Mouse (Mus musculus): ENCODE results near the gene Hspa1b. TPM values are rescaled to one million over a fixed set of nuclear protein-coding genes. Genes with fewer than 3 reads are reported as not detected.

The Hspa1b gene
- polyA plus RNA-seq, 1 experiment from 2014 or later = 0.53 TPM

- Histone ChIP-seq H3K27ac (peak overlapping the region; percentile 45; the same call in 1 of the 2 replicates), H3K4me2 (peak overlapping the region; percentile 29; the same call in 1 of the 2 replicates), H3K4me3 (replicated peaks) (no peak overlapping the region), H3K36me3 (peaks cover 18% of the 10 kb centered on the region), H3K27me3 (no peaks in the 10 kb centered on the region), H3K9ac (no peak overlapping the region), H3K4me1 (peaks cover 30% of the 10 kb centered on the region), H3K9me3 (replicated peaks) (no peaks in the 10 kb centered on the region)
- 48% methylated on average over 8 of the region's 8 CpGs for WGBS
- no peak for ATAC-seq (replicated peaks; ENCODE audit: low FRiP score)
Observed at GRCm38 (mm10) chr17:34934830-34935229, 24.2 kb downstream of the Hspa1b start.

GRCm38 (mm10) chr17:34934031-34934430, 25.0 kb downstream of the Hspa1b start:
- no peak overlapping the region; the same call in 1 of the 2 replicates for H3K9ac ChIP-seq
- peak overlapping the region; percentile 45; the same call in 1 of the 2 replicates for H3K27ac ChIP-seq
- H3K9me3 ChIP-seq (replicated peaks) = no peaks in the 10 kb centered on the region
- H3K4me3 ChIP-seq (replicated peaks) = peak overlapping the region; percentile 2; the same call in 1 of the 2 replicates
- no peaks in the 10 kb centered on the region for H3K27me3 ChIP-seq
- peaks cover 18% of the 10 kb centered on the region for H3K36me3 ChIP-seq
- 58% methylated on average over 24 of the region's 24 CpGs for WGBS
- ATAC-seq (replicated peaks; ENCODE audit: low FRiP score) = no peak
- peak overlapping the region; percentile 29 for H3K4me2 ChIP-seq
- peaks cover 30% of the 10 kb centered on the region for H3K4me1 ChIP-seq

GRCm38 (mm10) chr17:34932287-34932686, 26.8 kb downstream of the Hspa1b start:
- no peak for ATAC-seq (replicated peaks; ENCODE audit: low FRiP score)
- Histone ChIP-seq H3K4me2 (peak overlapping the region; percentile 94), H3K9me3 (replicated peaks) (no peaks in the 10 kb centered on the region), H3K27ac (no peak overlapping the region), H3K9ac (peak overlapping the region; percentile 72), H3K4me3 (replicated peaks) (peak overlapping the region; percentile 73), H3K27me3 (no peaks in the 10 kb centered on the region), H3K36me3 (peaks cover 17% of the 10 kb centered on the region), H3K4me1 (peaks cover 30% of the 10 kb centered on the region)
- WGBS = 91% methylated on average over 8 of the region's 8 CpGs

- ATAC-seq (replicated peaks; ENCODE audit: low FRiP score) = no peak; the same call in 1 of the 2 replicates
- peak overlapping the region; percentile 72 for H3K9ac ChIP-seq
- peak overlapping the region; percentile 73 for H3K4me3 ChIP-seq (replicated peaks)
- peak overlapping the region; percentile 66 for H3K27ac ChIP-seq
- H3K36me3 ChIP-seq = peaks cover 16% of the 10 kb centered on the region
- H3K4me1 ChIP-seq = peaks cover 30% of the 10 kb centered on the region
- WGBS = 15% methylated on average over 14 of the region's 14 CpGs
- no peaks in the 10 kb centered on the region for H3K9me3 ChIP-seq (replicated peaks)
- no peaks in the 10 kb centered on the region for H3K27me3 ChIP-seq
- H3K4me2 ChIP-seq = peak overlapping the region; percentile 94
Observed at GRCm38 (mm10) chr17:34931735-34932098, 27.3 kb downstream of the Hspa1b start.

- no peaks in the 10 kb centered on the region for H3K27me3 ChIP-seq
- peaks cover 16% of the 10 kb centered on the region for H3K36me3 ChIP-seq
- H3K9ac ChIP-seq = peak within 1 kb of the TSS; percentile 72
- H3K4me2 ChIP-seq = peak within 1 kb of the TSS; percentile 94
- H3K4me1 ChIP-seq = peaks cover 30% of the 10 kb centered on the region
- WGBS = under 1% methylated on average over 38 of the region's 38 CpGs
- peak within 1 kb of the TSS; percentile 73 for H3K4me3 ChIP-seq (replicated peaks)
- no peaks in the 10 kb centered on the region for H3K9me3 ChIP-seq (replicated peaks)
- ATAC-seq (replicated peaks; ENCODE audit: low FRiP score) = peak; percentile 98
- H3K27ac ChIP-seq = peak within 1 kb of the TSS; percentile 66
Observed at GRCm38 (mm10) chr17:34931061-34931734, 27.8 kb downstream of the Hspa1b start, which contains the start of gene Neu1. Gene Neu1, plus strand, starts transcription at chr17:34931253.

DNA sequence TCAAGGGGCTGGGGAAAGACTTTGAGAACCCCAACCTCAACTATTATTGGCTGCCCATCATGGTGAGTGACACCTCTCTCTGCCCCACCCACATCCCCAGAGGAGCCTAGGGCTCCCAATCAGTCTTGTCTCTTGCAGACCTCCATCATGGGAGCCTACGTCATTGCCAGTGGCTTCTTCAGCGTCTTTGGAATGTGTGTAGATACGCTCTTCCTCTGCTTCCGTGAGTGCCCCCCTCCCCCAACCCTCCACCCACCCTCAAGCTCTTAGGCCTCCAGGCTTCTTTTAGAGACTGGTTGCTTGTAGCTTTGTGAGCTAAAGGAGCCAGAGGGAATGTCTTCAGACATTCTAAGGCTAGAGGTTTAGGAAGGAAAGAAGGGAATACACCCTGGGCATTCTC, 30.2 kb downstream of the Hspa1b start:
- WGBS = 76% methylated on average over 4 of the region's 4 CpGs
- Histone ChIP-seq H3K27me3 (no peaks in the 10 kb centered on the region), H3K36me3 (peaks cover 2% of the 10 kb centered on the region; the same call in 1 of the 2 replicates), H3K9me3 (replicated peaks) (no peaks in the 10 kb centered on the region), H3K27ac (no peak overlapping the region), H3K9ac (no peak overlapping the region), H3K4me2 (no peak overlapping the region), H3K4me1 (peaks cover 19% of the 10 kb centered on the region), H3K4me3 (replicated peaks) (no peak overlapping the region)
- ATAC-seq (replicated peaks; ENCODE audit: low FRiP score) = no peak

- Histone ChIP-seq H3K36me3 (peaks cover under 1% of the 10 kb centered on the region; the same call in 1 of the 2 replicates), H3K4me2 (no peak overlapping the region), H3K27ac (no peak overlapping the region), H3K4me3 (replicated peaks) (no peak overlapping the region), H3K27me3 (no peaks in the 10 kb centered on the region), H3K4me1 (peaks cover 20% of the 10 kb centered on the region), H3K9ac (no peak overlapping the region), H3K9me3 (replicated peaks) (no peaks in the 10 kb centered on the region)
- WGBS = 90% methylated on average over 18 of the region's 18 CpGs
- ATAC-seq (replicated peaks; ENCODE audit: low FRiP score) = no peak
Observed at GRCm38 (mm10) chr17:34927306-34928019, 31.6 kb downstream of the Hspa1b start.

- ATAC-seq (replicated peaks; ENCODE audit: low FRiP score) = no peak
- no peak overlapping the region for H3K27ac ChIP-seq
- H3K27me3 ChIP-seq = no peaks in the 10 kb centered on the region
- H3K4me2 ChIP-seq = no peak overlapping the region
- H3K9me3 ChIP-seq (replicated peaks) = no peaks in the 10 kb centered on the region
- H3K4me1 ChIP-seq = 0 out of 2 replicates have a peak, but pooled peaks cover 7% of the 10 kb centered on the region
- WGBS = 67% methylated on average over 5 of the region's 5 CpGs
- no peak overlapping the region for H3K4me3 ChIP-seq (replicated peaks)
- H3K36me3 ChIP-seq = no peaks in the 10 kb centered on the region
- no peak overlapping the region for H3K9ac ChIP-seq
Observed at GRCm38 (mm10) chr17:34924258-34924657, 34.8 kb downstream of the Hspa1b start.

DNA sequence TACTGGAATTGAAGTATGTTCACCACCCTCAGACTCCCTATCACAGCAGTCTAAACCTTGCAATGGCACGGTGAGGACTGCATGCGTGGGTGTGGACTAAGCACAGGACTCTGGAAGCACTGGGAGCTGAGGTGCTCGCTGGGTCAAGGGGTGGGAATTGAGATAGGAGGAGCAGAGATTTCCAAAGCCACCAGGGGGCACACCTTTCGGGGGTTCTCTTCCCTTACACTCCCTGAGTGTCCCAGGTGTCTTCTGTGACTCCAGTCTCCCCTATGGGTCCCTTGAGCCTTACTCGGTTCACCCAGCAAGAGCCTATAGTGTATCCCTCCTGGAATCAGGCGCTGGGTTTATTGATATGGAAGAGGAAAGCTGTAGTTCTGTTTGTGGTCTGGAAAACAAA, 36.1 kb downstream of the Hspa1b start:
- H3K4me1 ChIP-seq = 0 out of 2 replicates have a peak, but pooled peaks cover 7% of the 10 kb centered on the region
- no peak overlapping the region for H3K4me3 ChIP-seq (replicated peaks)
- no peak overlapping the region for H3K27ac ChIP-seq
- no peak overlapping the region for H3K4me2 ChIP-seq
- H3K9me3 ChIP-seq (replicated peaks) = no peaks in the 10 kb centered on the region
- no peaks in the 10 kb centered on the region for H3K36me3 ChIP-seq
- no peak overlapping the region for H3K9ac ChIP-seq
- ATAC-seq (replicated peaks; ENCODE audit: low FRiP score) = no peak
- no peaks in the 10 kb centered on the region for H3K27me3 ChIP-seq
- WGBS = 42% methylated on average over 6 of the region's 6 CpGs

DNA sequence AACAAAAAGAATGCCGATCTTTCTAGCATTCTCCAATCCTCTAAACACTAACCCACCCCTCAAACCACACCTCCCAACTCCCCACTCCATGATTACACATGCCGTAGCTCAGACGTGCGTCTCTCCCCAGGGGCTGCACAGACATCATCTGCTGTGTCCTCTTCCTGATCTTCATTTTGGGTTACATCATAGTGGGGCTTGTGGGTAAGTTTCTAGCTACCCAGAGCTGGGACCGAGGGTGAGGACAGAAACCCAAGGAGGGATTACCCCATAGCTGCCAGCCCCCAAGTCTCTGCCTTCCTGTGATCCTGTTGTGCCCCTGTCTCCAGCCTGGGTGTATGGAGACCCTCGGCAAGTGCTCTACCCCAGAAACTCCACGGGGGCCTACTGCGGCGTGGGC, 41.9 kb downstream of the Hspa1b start:
- no peak for ATAC-seq (replicated peaks; ENCODE audit: low FRiP score)
- WGBS = 74% methylated on average over 9 of the region's 9 CpGs
- no peak overlapping the region for H3K4me2 ChIP-seq

DNA sequence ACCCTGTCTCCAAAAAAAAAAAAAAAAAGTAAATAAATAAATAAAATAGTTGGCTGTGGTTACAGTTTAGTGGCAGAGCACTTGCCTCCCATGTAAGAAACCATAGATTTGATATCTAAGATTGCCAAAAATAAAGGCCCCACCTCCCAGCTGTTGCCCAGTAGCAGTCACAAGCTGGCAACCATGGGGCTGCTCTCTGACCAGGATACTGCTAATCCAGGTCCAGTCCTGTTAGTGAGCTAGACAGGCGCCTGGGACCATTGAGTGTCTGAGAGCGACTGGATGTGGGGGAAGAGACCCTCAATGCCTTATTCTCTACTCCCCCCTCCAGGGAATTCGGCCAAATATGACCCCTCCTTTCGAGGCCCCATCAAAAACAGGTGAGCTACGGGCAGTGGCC, 42.7 kb downstream of the Hspa1b start:
- 83% methylated on average over 5 of the region's 5 CpGs for WGBS

More for the DNA sequence above, 41.9 kb downstream of the Hspa1b start:
- H3K27ac ChIP-seq = no peak overlapping the region
- no peak overlapping the region for H3K9ac ChIP-seq
- no peaks in the 10 kb centered on the region for H3K27me3 ChIP-seq
- no peaks in the 10 kb centered on the region for H3K9me3 ChIP-seq (replicated peaks)
- peaks cover 16% of the 10 kb centered on the region for H3K36me3 ChIP-seq
- H3K4me1 ChIP-seq = peaks cover 19% of the 10 kb centered on the region
- no peak overlapping the region for H3K4me3 ChIP-seq (replicated peaks)

DNA sequence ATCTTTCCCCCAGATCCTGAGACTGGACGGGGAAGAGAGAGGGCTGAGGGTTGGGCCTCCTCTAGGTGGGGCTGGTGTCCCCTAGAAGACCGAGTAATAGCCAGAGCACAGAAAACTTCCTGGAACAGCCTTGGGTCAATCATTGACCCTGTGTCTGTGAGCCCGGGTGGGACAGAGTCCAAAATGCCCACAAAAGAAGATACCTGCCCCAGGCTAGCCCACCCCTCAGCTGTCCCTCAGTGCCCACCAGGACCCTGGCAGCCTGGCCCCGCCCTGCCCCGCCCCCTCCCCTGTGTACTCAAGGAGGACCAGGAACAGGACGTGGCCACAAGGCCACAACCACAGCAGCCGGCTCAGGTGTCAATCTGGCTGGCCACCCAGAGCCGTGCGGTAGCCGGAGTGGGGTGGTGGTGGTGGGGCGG, 43.6 kb downstream of the Hspa1b start:
- peak overlapping the region; percentile 81 for H3K27ac ChIP-seq
- peak overlapping the region; percentile 46 for H3K4me2 ChIP-seq
- no peaks in the 10 kb centered on the region for H3K27me3 ChIP-seq
- no peaks in the 10 kb centered on the region for H3K9me3 ChIP-seq (replicated peaks)
- peak overlapping the region; percentile 17 for H3K4me3 ChIP-seq (replicated peaks)
- ATAC-seq (replicated peaks; ENCODE audit: low FRiP score) = peak; percentile 85
- peaks cover 34% of the 10 kb centered on the region for H3K36me3 ChIP-seq
- peak overlapping the region; percentile 29 for H3K9ac ChIP-seq
- 7% methylated on average over 11 of the region's 11 CpGs for WGBS
- H3K4me1 ChIP-seq = peaks cover 19% of the 10 kb centered on the region

More for the DNA sequence above, 42.7 kb downstream of the Hspa1b start:
- Histone ChIP-seq H3K4me1 (peaks cover 19% of the 10 kb centered on the region), H3K9me3 (replicated peaks) (no peaks in the 10 kb centered on the region), H3K36me3 (peaks cover 25% of the 10 kb centered on the region), H3K4me2 (no peak overlapping the region), H3K4me3 (replicated peaks) (no peak overlapping the region), H3K27ac (no peak overlapping the region), H3K9ac (no peak overlapping the region), H3K27me3 (no peaks in the 10 kb centered on the region)
- ATAC-seq (replicated peaks; ENCODE audit: low FRiP score) = no peak
